In the genomic region with DNA sequence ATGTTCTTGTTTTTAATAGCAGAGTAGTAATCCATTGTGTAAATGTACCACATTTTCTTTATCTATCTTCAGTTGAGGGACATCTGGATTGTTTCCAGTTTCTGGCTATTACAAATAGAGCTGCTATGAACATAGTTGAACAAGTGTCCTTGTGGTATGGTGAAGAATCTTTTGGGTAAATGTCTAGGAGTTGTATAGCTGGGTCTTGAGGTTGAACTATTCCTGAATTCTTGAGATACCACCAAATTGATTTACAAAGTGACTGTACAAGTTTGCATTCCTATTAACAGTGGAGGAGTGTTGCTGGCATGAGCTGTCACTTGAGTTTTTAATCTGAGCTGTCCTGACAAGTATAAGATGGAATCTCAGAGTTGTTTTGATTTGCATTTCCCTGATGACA, we compare ENCODE assay signal across 33 mouse cellular contexts.
"Had no signal": no experiment of that assay in that cellular context is flagged by ENCODE, and none has a peak within 500 bp of the region (broad histone marks: within the 10 kb centered on the region; RNA-seq: fewer than 3 reads in every experiment).

No protein-coding gene starts in this region.

- H3K4me2 ChIP-seq: heart, embryonic 11.5 days; heart, embryonic 12.5 days; heart, embryonic 13.5 days; heart, embryonic 15.5 days; hindbrain, embryonic 12.5 days; hindbrain, embryonic 13.5 days; hindbrain, embryonic 14.5 days; hindbrain, embryonic 15.5 days; intestine, embryonic 15.5 days; kidney, embryonic 15.5 days had no signal

- H3K9ac ChIP-seq: heart, embryonic 12.5 days; heart, embryonic 13.5 days; heart, embryonic 15.5 days; hindbrain, embryonic 12.5 days; hindbrain, embryonic 13.5 days; hindbrain, embryonic 14.5 days; hindbrain, embryonic 15.5 days; intestine, embryonic 15.5 days; kidney, embryonic 15.5 days had no signal

- H3K4me3 ChIP-seq: heart, embryonic 10.5 days; heart, embryonic 12.5 days; heart, embryonic 13.5 days; heart, embryonic 15.5 days; hindbrain, embryonic 10.5 days; hindbrain, embryonic 12.5 days; hindbrain, embryonic 13.5 days; hindbrain, embryonic 15.5 days; intestine, embryonic 15.5 days; kidney, embryonic 15.5 days; layer of hippocampus, adult 2 months had no signal

- H3K36me3 ChIP-seq: heart, embryonic 10.5 days; heart, embryonic 12.5 days; heart, embryonic 13.5 days; heart, embryonic 15.5 days; hindbrain, embryonic 10.5 days; hindbrain, embryonic 12.5 days; hindbrain, embryonic 13.5 days; hindbrain, embryonic 15.5 days; intestine, embryonic 15.5 days; kidney, embryonic 15.5 days had no signal

- ATAC-seq: hindbrain, embryonic 16.5 days; hindbrain, postnatal 0 days; inflammation-experienced regulatory T-cells, adult 6 months; intestine, embryonic 15.5 days; intestine, embryonic 16.5 days; intestine, postnatal 0 days had no signal

- H3K27ac ChIP-seq: heart, embryonic 10.5 days; heart, embryonic 13.5 days; heart, embryonic 15.5 days; hindbrain, embryonic 10.5 days; hindbrain, embryonic 12.5 days; hindbrain, embryonic 13.5 days; hindbrain, embryonic 14.5 days; hindbrain, embryonic 15.5 days; hindbrain, postnatal 0 days; intestine, embryonic 15.5 days; kidney, embryonic 15.5 days; kidney, postnatal 0 days; layer of hippocampus, adult 2 months had no signal

- DNase-seq: heart, postnatal 14 days; heart, postnatal 4 days; kidney, adult 11 months; kidney, adult 18-20 months; kidney, adult 2 months; kidney, adult 8-10 months; kidney, adult 9 months; kidney, postnatal 10 days; kidney, postnatal 14 days; kidney, postnatal 25 days; kidney, postnatal 36 days; kidney, postnatal 4 days; layer of hippocampus, adult 9-11 months; layer of hippocampus, postnatal 36 days had no signal

- H3K4me1 ChIP-seq: heart, embryonic 10.5 days; heart, embryonic 12.5 days; heart, embryonic 13.5 days; heart, embryonic 15.5 days; hindbrain, embryonic 10.5 days; hindbrain, embryonic 12.5 days; hindbrain, embryonic 13.5 days; hindbrain, embryonic 15.5 days; intestine, embryonic 15.5 days; kidney, embryonic 15.5 days had no signal

- H3K9me3 ChIP-seq: heart, embryonic 10.5 days; heart, embryonic 12.5 days; heart, embryonic 13.5 days; heart, embryonic 15.5 days; hindbrain, embryonic 10.5 days; hindbrain, embryonic 12.5 days; hindbrain, embryonic 13.5 days; hindbrain, embryonic 15.5 days; intestine, embryonic 15.5 days; kidney, embryonic 15.5 days had no signal

- H3K27me3 ChIP-seq: heart, embryonic 12.5 days; heart, embryonic 13.5 days; heart, embryonic 15.5 days; hindbrain, embryonic 12.5 days; hindbrain, embryonic 15.5 days; intestine, embryonic 15.5 days; kidney, embryonic 15.5 days had no signal
